Mouse (Mus musculus) lung, postnatal 4 days (tissue): ENCODE results near the gene Bcar3.

Source experiments
- DNase-seq, 2 experiments: peaks; one replicate each; pipeline ENCODE4 v3.0.0; 2021

Gene Bcar3

DNA sequence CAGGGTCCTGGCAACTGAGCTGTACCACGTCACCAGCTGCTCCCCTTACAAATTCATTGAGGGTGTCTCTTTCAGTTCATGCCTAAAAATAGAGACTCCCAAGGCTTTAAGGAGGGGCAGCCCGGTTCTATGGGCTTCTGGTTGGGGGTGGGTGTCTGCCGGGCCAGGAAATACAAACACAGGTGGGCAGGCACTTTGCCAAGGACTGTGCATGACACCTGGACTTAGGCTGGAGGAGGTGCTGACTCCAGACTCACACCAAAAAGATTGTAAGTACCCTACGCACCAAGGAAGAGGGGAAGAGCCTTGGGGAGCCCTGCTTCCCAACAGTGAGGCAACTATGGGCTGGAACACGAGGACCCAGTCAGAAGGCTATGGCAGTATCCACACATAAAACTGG, 44.1 kb downstream of the Bcar3 start:
- no peak for DNase-seq

- no peak for DNase-seq
Measured at GRCm38 (mm10) chr3:122338897-122339296, 45.0 kb downstream of the Bcar3 start.

- peak; percentile 56 to 57 for DNase-seq
Measured at GRCm38 (mm10) chr3:122340135-122341068, 46.5 kb downstream of the Bcar3 start.

DNA sequence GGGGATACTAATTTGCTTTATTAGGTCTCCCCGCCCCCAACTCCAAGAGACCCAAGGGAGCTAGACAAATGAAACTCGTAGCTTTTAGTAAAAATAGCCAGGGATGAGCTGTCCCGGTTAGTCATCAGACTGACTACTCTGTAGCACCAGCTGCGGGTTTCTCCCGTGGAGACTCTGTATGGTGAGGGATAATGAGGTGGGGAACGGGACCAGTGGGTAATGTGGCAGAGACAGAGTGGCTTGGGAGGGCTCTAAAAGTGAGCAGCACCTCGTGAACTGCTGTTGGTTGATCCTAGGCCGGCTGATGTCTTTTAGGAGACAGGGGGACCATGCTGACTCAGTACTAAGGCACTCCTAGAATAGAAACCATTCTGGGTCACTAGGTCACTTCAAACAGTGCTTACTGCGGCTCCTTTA, 49.5 kb downstream of the Bcar3 start:
- no peak for DNase-seq

- DNase-seq, result no peak
Measured at GRCm38 (mm10) chr3:122344350-122344749, 50.4 kb downstream of the Bcar3 start.

- DNase-seq, result no peak
Measured at GRCm38 (mm10) chr3:122345977-122346472, 52.1 kb downstream of the Bcar3 start.

DNA sequence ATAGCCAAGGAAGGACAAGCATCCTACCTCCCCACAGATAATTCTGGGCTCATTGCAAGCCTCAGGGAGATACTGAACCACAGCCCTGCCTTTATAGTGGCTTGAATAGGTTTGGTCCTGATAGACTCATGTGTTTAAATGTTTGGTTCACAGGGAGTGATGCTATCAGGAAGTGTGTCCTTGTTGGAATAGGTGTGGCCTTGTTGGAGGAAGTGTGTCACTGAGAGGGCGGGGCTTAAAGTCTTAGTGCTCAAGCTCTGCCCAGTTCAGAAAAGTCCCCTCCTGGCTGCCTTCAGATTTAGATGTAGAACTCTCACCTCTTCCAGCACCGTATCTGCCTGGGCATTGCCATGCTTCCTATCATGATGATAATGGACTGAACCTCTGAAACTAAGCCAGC, 52.7 kb downstream of the Bcar3 start:
- no peak for DNase-seq

DNA sequence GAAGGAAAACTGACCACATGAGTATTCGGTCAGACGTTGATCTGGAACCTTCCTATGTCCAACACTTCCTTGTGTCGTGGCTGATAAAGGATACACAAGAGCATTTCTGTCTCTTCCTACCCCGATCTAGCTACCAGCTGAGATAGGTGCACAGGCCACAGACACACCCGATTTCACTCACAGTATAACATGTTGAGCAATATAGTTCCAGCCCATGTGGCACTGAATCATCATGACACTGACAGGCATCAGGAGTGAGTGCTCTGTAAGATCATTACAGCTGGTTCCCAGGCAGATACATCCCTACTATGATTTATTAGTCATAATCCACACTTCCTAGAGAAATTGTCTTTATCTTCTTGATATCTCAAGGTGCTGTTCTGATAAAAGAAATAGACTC, 54.7 kb downstream of the Bcar3 start:
- no peak for DNase-seq

DNA sequence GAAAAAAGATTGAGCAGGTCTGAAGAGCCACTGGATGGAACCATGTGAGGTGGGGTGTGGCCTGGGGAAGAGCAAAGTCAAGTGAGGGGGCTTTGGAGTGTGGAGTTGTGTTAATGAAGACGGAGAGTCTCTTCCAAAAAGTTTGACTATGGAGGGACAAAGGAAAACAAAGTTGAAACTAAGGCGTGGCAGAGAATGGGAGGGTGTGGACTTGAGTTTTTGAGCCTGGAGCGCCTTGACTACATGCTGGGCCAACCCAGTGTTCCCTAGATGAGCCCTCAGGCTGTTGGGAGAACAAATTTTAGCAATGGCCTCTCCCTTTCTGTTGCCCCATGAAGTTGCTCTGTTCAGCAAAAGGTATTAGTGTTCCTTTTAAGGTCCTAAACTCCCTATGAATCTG, 58.9 kb downstream of the Bcar3 start:
- no peak for DNase-seq

- no peak for DNase-seq
Measured at GRCm38 (mm10) chr3:122359426-122359825, 65.5 kb downstream of the Bcar3 start.

DNA sequence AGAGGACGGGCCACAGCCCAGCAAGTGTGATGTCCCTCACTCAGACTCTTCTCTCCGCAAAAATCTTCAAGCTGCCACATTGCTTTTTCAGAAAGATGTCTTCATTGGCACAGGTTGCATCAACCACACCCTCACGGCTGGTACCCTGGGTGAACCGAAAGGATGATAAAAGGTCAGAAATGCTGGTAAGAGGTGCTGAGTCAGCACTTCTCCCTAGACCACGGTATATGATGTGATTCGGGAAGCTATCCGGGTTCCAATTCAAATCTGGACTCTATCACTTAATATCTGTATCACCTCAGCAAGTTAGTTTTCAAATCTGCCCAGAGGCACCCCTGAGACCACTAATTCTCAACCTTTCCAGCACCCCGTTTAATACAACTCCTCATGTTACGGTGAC, 66.0 kb downstream of the Bcar3 start:
- DNase-seq, result no peak

DNA sequence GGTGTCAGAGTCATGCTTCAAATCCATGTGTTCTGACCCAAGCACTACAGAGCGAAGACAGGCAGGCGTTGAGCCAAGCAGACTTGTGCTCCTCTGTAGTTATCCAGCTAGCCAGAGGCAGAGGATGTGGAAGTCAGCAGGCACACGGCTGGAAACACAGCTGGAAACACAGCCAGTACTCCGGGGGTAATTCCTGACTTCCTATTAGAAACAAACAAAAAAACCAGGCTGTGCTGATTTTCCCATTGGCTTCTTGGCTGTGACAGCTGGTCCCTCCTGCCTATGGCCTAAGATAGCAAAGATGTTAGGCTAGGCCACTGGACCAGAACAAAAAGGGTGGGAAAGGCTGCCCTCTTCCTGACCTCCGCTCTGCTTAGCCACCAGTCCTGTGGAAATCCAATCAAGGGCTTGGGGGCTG, 66.8 kb downstream of the Bcar3 start:
- DNase-seq, result peak in 1 of 2 experiments; percentile 50

GRCm38 (mm10) chr3:122362719-122363118, 68.8 kb downstream of the Bcar3 start:
- DNase-seq, result no peak

DNA sequence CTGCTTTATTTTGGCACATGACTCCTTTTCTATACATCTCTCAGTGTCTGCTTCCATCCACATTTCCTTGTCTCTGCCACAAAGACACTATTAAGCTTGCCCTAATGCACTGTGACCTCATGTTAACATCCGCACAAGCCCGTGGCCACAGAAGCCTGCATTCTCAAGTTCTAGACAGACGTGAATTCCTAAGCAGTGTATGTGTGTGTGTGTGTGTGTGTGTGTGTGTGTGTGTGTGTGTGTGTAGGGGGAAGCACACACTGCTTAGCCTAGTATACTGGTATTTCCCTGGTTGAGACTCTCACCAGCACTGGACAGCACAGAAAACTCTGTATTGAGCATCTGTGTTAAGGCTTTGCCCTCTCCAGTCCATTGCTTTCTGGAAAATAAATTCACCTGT, 70.6 kb downstream of the Bcar3 start:
- DNase-seq, result no peak

DNA sequence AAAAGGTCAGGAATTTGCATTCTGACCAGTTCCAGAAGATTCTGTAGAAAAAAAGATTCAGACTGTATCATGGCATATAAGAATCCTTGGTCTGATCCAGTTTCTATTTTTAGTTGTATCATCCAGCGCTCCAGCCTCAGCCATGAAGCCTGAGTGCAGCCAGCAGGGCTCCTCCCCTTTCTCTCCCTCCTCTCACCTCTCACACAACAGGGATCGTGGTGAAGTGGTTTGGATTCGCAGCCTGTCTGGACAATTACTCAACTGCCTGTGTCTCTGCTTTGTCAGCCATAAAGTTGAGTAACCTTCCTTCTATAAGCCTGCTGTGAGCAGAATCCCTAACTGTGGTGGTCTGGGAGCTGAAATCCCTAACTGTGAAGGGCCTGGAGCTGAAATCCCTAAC, 71.4 kb downstream of the Bcar3 start:
- DNase-seq, result peak; percentile 56 to 68

DNA sequence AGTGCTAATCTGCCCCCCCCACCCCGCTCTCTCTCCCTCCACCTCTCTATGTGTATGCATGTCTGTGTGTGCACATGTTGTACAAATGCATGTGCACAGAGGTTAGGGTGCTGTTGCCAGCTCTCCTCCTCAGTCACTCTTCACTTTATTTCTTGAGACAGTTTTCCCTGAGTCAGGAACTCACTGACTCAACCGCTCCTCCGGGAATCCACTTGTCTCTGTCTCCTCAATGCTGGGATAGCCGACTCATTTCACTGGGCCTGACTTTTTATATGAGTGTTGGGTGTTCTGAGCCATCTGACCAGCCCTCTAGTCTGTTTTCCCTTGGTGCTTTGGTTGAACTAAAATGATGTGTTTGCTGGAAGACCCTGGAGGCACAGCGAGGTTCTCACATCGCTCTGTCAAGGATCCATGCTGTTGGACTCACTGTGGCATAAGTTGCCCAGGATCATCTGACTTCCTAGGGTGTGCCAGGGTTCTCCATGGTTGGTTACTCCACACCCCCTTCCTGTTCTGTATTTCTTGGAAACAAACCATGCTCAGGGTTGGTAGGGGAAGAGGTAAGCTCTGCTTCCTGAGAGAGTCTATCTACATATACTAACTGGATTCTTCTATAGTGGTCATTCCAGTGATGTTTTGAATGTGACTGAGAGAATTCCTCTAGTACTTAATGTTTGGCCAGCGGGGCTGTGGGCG, 77.9 kb downstream of the Bcar3 start:
- DNase-seq, result no peak

DNA sequence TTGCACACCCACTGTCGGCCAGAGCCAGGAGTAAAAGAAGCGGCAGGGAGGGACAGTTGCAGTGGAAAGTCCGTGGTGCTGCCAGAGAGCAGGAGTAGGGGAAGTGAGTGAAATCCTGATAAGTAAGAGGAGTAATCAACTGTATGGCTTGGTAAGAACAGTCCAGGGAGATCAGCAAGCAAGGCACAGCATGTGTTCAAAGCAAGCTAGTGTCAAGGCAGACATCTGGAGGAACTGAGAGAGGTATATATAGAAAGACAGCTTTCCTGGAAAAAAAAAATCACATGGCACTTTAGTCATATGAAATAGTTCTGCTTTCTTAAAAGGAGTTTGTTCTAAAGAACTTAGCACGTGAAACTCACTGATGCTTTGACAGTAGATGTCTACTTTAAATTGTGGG, 78.7 kb downstream of the Bcar3 start:
- DNase-seq, result no peak

GRCm38 (mm10) chr3:122376011-122376410, 82.1 kb downstream of the Bcar3 start:
- no peak for DNase-seq

DNA sequence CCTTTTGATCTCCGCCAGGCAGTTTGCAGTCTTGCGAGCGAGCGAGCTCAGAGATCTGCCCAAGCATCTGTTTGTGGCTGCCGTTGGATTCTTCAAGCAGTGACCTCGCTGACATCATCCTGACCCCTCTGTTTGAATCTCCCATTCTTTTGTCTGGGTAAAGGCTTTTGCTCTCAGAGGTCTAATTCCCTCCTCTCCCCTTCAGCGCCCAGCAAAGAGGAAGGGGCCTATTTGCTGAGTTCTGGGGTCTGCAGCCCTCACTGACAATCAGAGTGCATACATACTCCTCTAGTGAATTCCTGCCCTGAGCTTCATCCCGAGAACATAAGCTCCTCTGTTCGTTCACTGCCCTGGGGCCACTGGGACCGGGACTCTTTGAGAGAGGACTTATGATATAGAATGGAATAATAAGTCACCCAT, 82.5 kb downstream of the Bcar3 start:
- no peak for DNase-seq

- DNase-seq, result no peak
Measured at GRCm38 (mm10) chr3:122376841-122377464, 83.0 kb downstream of the Bcar3 start.

- peak; percentile 44 to 53 for DNase-seq
Measured at GRCm38 (mm10) chr3:122378634-122379033, 84.7 kb downstream of the Bcar3 start.

- no peak for DNase-seq
Measured at GRCm38 (mm10) chr3:122380776-122381175, 86.8 kb downstream of the Bcar3 start.

DNA sequence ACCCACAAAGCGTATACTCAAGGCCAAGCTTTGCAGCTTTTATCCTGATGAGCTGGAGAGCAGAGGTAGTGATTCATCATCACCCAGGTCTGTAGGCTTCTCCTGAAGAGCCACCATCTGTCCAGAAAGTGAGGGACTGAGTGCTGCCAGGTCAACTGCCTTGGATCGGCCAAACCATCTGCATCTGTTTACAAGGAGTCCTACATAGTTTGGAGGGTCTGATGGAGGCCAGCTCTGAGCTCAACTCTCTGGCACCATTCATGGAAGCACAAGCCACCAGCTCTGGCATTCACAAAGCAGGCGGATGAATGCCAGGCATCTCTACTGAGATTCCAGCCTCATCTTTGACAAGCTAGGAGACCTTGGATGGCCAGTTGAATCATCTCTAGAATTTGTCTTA, 87.7 kb downstream of the Bcar3 start:
- no peak for DNase-seq
